Mouse (Mus musculus): ENCODE measurements around the gene Actr5. TPM values are rescaled to one million over a fixed set of nuclear protein-coding genes. Genes with fewer than 3 reads are reported as not detected.

Gene Actr5
- 10 to 100 TPM; 16.0 to 19.8 TPM for total RNA-seq (2023)

GRCm38 (mm10) chr2:158624718-158625222, at the start of gene Actr5:
TSS of gene Actr5 (plus strand) at chr2:158624888.

GRCm38 (mm10) chr2:158610488-158611325, 14.0 kb upstream of the Actr5 start, which contains the start of gene Slc32a1:
TSS of gene Slc32a1 (plus strand) at chr2:158610767.

GRCm38 (mm10) chr2:158665098-158665497, 40.4 kb downstream of the Actr5 start, which contains the start of gene Ppp1r16b:
TSS of gene Ppp1r16b (plus strand) at chr2:158665398.

Other genes with a start within 250 kb of the Actr5 start
- not detected for gene Snhg11, start 249.2 kb upstream of the Actr5 start, total RNA-seq (2023)
- gene Ralgapb, start 215.0 kb upstream of the Actr5 start, total RNA-seq (2023): 10 to 100 TPM; 44.3 to 51.2 TPM
- gene Adig, start 122.3 kb upstream of the Actr5 start, total RNA-seq (2023): not detected
- not detected for gene Arhgap40, start 112.1 kb upstream of the Actr5 start, total RNA-seq (2023)
- under 1 TPM; 0.46 to 0.60 TPM for gene Slc32a1, start 14.1 kb upstream of the Actr5 start, total RNA-seq (2023)
- 1 to 10 TPM in 1 of 2 experiments, under 1 TPM in 1; 0.86 to 1.0 TPM for gene Ppp1r16b, start 40.5 kb downstream of the Actr5 start, total RNA-seq (2023)
- 10 to 100 TPM in 1 of 2 experiments, 1 to 10 TPM in 1; 9.1 to 13.6 TPM for gene Fam83d, start 143.2 kb downstream of the Actr5 start, total RNA-seq (2023)
- 1 to 10 TPM; 8.5 to 9.4 TPM for gene Dhx35, start 169.9 kb downstream of the Actr5 start, total RNA-seq (2023)

Measured in neutrophil, adult 83 days (primary cell).